Mouse (Mus musculus): ENCODE results near the gene Sec14l1. TPM values are rescaled to one million over a fixed set of nuclear protein-coding genes. Genes with fewer than 3 reads are reported as not detected.

Gene Sec14l1
- polyA plus RNA-seq, 1 experiment from 2014 or later: 41.1 TPM

GRCm38 (mm10) chr11:117153553-117153952, 38.6 kb downstream of the Sec14l1 start:
- Histone ChIP-seq H3K4me2 (replicated peaks; ENCODE audit: low read depth, low read length) (no peak overlapping the region), H3K27ac (ENCODE audit: low read length) (peak overlapping the region; percentile 69; the same call in 1 of the 2 replicates), H3K4me1 (ENCODE audit: control insufficient read depth, insufficient read depth, low read length) (peaks cover 9% of the 10 kb centered on the region; the same call in 1 of the 2 replicates), H3K9ac (replicated peaks; ENCODE audit: low read depth, low read length) (no peak overlapping the region), H3K9me3 (ENCODE audit: control insufficient read depth, low read depth, low read length) (no peaks in the 10 kb centered on the region), H3K4me3 (ENCODE audit: low read depth, low read length) (no peak overlapping the region), H3K27me3 (ENCODE audit: control insufficient read depth, insufficient read depth, low read length) (no peaks in the 10 kb centered on the region), H3K36me3 (ENCODE audit: control insufficient read depth, insufficient read depth, low read length) (peaks cover 65% of the 10 kb centered on the region)
- 68% methylated on average over 9 of the region's 9 CpGs for WGBS
- no peak for ATAC-seq (ENCODE audit: insufficient number of reproducible peaks, insufficient read depth, low FRiP score, low read depth)

GRCm38 (mm10) chr11:117154088-117154815, 39.3 kb downstream of the Sec14l1 start:
- Histone ChIP-seq H3K27ac (ENCODE audit: low read length) (peak overlapping the region; percentile 63), H3K4me2 (replicated peaks; ENCODE audit: low read depth, low read length) (no peak overlapping the region), H3K27me3 (ENCODE audit: control insufficient read depth, insufficient read depth, low read length) (no peaks in the 10 kb centered on the region), H3K9me3 (ENCODE audit: control insufficient read depth, low read depth, low read length) (no peaks in the 10 kb centered on the region), H3K4me3 (ENCODE audit: low read depth, low read length) (no peak overlapping the region), H3K4me1 (ENCODE audit: control insufficient read depth, insufficient read depth, low read length) (peaks cover 9% of the 10 kb centered on the region; the same call in 1 of the 2 replicates), H3K9ac (replicated peaks; ENCODE audit: low read depth, low read length) (no peak overlapping the region), H3K36me3 (ENCODE audit: control insufficient read depth, insufficient read depth, low read length) (peaks cover 58% of the 10 kb centered on the region)
- peak; percentile 80 for ATAC-seq (ENCODE audit: insufficient number of reproducible peaks, insufficient read depth, low FRiP score, low read depth)
- WGBS: 41% methylated on average over 7 of the region's 7 CpGs

GRCm38 (mm10) chr11:117156725-117157124, 41.8 kb downstream of the Sec14l1 start:
- H3K4me3 ChIP-seq (ENCODE audit: low read depth, low read length): no peak overlapping the region
- WGBS: 11% methylated on average over 13 of the region's 15 CpGs
- ATAC-seq (ENCODE audit: insufficient number of reproducible peaks, insufficient read depth, low FRiP score, low read depth): no peak
- H3K27ac ChIP-seq (ENCODE audit: low read length): no peak overlapping the region
- no peaks in the 10 kb centered on the region for H3K9me3 ChIP-seq (ENCODE audit: control insufficient read depth, low read depth, low read length)
- no peak overlapping the region for H3K4me2 ChIP-seq (replicated peaks; ENCODE audit: low read depth, low read length)
- peaks cover 9% of the 10 kb centered on the region; the same call in 1 of the 2 replicates for H3K4me1 ChIP-seq (ENCODE audit: control insufficient read depth, insufficient read depth, low read length)
- H3K27me3 ChIP-seq (ENCODE audit: control insufficient read depth, insufficient read depth, low read length): no peaks in the 10 kb centered on the region
- H3K9ac ChIP-seq (replicated peaks; ENCODE audit: low read depth, low read length): no peak overlapping the region
- H3K36me3 ChIP-seq (ENCODE audit: control insufficient read depth, insufficient read depth, low read length): peaks cover 36% of the 10 kb centered on the region

- Histone ChIP-seq H3K27ac (ENCODE audit: low read length) (no peak overlapping the region; the same call in 1 of the 2 replicates), H3K4me2 (replicated peaks; ENCODE audit: low read depth, low read length) (no peak overlapping the region), H3K36me3 (ENCODE audit: control insufficient read depth, insufficient read depth, low read length) (peaks cover 34% of the 10 kb centered on the region; the same call in 1 of the 2 replicates), H3K4me3 (ENCODE audit: low read depth, low read length) (no peak overlapping the region), H3K9me3 (ENCODE audit: control insufficient read depth, low read depth, low read length) (no peaks in the 10 kb centered on the region), H3K9ac (replicated peaks; ENCODE audit: low read depth, low read length) (no peak overlapping the region), H3K4me1 (ENCODE audit: control insufficient read depth, insufficient read depth, low read length) (peaks cover 6% of the 10 kb centered on the region; the same call in 1 of the 2 replicates), H3K27me3 (ENCODE audit: control insufficient read depth, insufficient read depth, low read length) (no peaks in the 10 kb centered on the region)
- WGBS: 73% methylated on average over 11 of the region's 11 CpGs
- no peak for ATAC-seq (ENCODE audit: insufficient number of reproducible peaks, insufficient read depth, low FRiP score, low read depth)
These were observed 43.4 kb downstream of the Sec14l1 start for GRCm38 (mm10) chr11:117158343-117158742.

GRCm38 (mm10) chr11:117159257-117159945, 44.4 kb downstream of the Sec14l1 start:
- Histone ChIP-seq H3K4me1 (ENCODE audit: control insufficient read depth, insufficient read depth, low read length) (peaks cover 6% of the 10 kb centered on the region; the same call in 1 of the 2 replicates), H3K9me3 (ENCODE audit: control insufficient read depth, low read depth, low read length) (no peaks in the 10 kb centered on the region; the same call in 1 of the 2 replicates), H3K27me3 (ENCODE audit: control insufficient read depth, insufficient read depth, low read length) (no peaks in the 10 kb centered on the region), H3K9ac (replicated peaks; ENCODE audit: low read depth, low read length) (no peak overlapping the region), H3K36me3 (ENCODE audit: control insufficient read depth, insufficient read depth, low read length) (peaks cover 28% of the 10 kb centered on the region; the same call in 1 of the 2 replicates), H3K4me3 (ENCODE audit: low read depth, low read length) (no peak overlapping the region), H3K27ac (ENCODE audit: low read length) (no peak overlapping the region), H3K4me2 (replicated peaks; ENCODE audit: low read depth, low read length) (no peak overlapping the region)
- no peak for ATAC-seq (ENCODE audit: insufficient number of reproducible peaks, insufficient read depth, low FRiP score, low read depth)
- 91% methylated on average over 13 of the region's 13 CpGs for WGBS

GRCm38 (mm10) chr11:117159946-117160307, 45.0 kb downstream of the Sec14l1 start:
- Histone ChIP-seq H3K4me2 (replicated peaks; ENCODE audit: low read depth, low read length) (no peak overlapping the region), H3K36me3 (ENCODE audit: control insufficient read depth, insufficient read depth, low read length) (peaks cover 23% of the 10 kb centered on the region; the same call in 1 of the 2 replicates), H3K9me3 (ENCODE audit: control insufficient read depth, low read depth, low read length) (no peaks in the 10 kb centered on the region; the same call in 1 of the 2 replicates), H3K27me3 (ENCODE audit: control insufficient read depth, insufficient read depth, low read length) (no peaks in the 10 kb centered on the region), H3K4me1 (ENCODE audit: control insufficient read depth, insufficient read depth, low read length) (peaks cover 6% of the 10 kb centered on the region; the same call in 1 of the 2 replicates), H3K4me3 (ENCODE audit: low read depth, low read length) (no peak overlapping the region), H3K9ac (replicated peaks; ENCODE audit: low read depth, low read length) (no peak overlapping the region), H3K27ac (ENCODE audit: low read length) (no peak overlapping the region)
- no peak for ATAC-seq (ENCODE audit: insufficient number of reproducible peaks, insufficient read depth, low FRiP score, low read depth)
- WGBS: 82% methylated on average over 5 of the region's 5 CpGs

- Histone ChIP-seq H3K36me3 (ENCODE audit: control insufficient read depth, insufficient read depth, low read length) (peaks cover 14% of the 10 kb centered on the region; the same call in 1 of the 2 replicates), H3K9ac (replicated peaks; ENCODE audit: low read depth, low read length) (no peak overlapping the region), H3K9me3 (ENCODE audit: control insufficient read depth, low read depth, low read length) (no peaks in the 10 kb centered on the region; the same call in 1 of the 2 replicates), H3K4me3 (ENCODE audit: low read depth, low read length) (no peak overlapping the region), H3K4me1 (ENCODE audit: control insufficient read depth, insufficient read depth, low read length) (peaks cover 4% of the 10 kb centered on the region; the same call in 1 of the 2 replicates), H3K4me2 (replicated peaks; ENCODE audit: low read depth, low read length) (no peak overlapping the region), H3K27me3 (ENCODE audit: control insufficient read depth, insufficient read depth, low read length) (no peaks in the 10 kb centered on the region), H3K27ac (ENCODE audit: low read length) (no peak overlapping the region)
- no peak for ATAC-seq (ENCODE audit: insufficient number of reproducible peaks, insufficient read depth, low FRiP score, low read depth)
- WGBS: 94% methylated on average over 12 of the region's 12 CpGs
These were observed 45.8 kb downstream of the Sec14l1 start for GRCm38 (mm10) chr11:117160791-117161190.

GRCm38 (mm10) chr11:117161574-117161973, 46.6 kb downstream of the Sec14l1 start:
- Histone ChIP-seq H3K27ac (ENCODE audit: low read length) (no peak overlapping the region), H3K36me3 (ENCODE audit: control insufficient read depth, insufficient read depth, low read length) (peaks cover 9% of the 10 kb centered on the region; the same call in 1 of the 2 replicates), H3K9me3 (ENCODE audit: control insufficient read depth, low read depth, low read length) (no peaks in the 10 kb centered on the region; the same call in 1 of the 2 replicates), H3K27me3 (ENCODE audit: control insufficient read depth, insufficient read depth, low read length) (no peaks in the 10 kb centered on the region), H3K4me2 (replicated peaks; ENCODE audit: low read depth, low read length) (no peak overlapping the region), H3K4me3 (ENCODE audit: low read depth, low read length) (no peak overlapping the region), H3K9ac (replicated peaks; ENCODE audit: low read depth, low read length) (no peak overlapping the region), H3K4me1 (ENCODE audit: control insufficient read depth, insufficient read depth, low read length) (no peaks in the 10 kb centered on the region)
- no peak for ATAC-seq (ENCODE audit: insufficient number of reproducible peaks, insufficient read depth, low FRiP score, low read depth)
- 67% methylated on average over 8 of the region's 8 CpGs for WGBS

Measured in stomach, embryonic 14.5 days (tissue).